Mouse (Mus musculus) midbrain, postnatal 0 days (tissue): ENCODE results near the gene Nup210l. TPM values are rescaled to one million over a fixed set of nuclear protein-coding genes. Genes with fewer than 3 reads are reported as not detected.
"Not testable (repeated sequence)": the region's sequence is repeated elsewhere in the genome, so short reads cannot be mapped to it uniquely, and the experiment has no call there.

ENCODE experiments used
- ATAC-seq: fragments of 200-750 bp; cut with Nextera tagmentation; 2 replicates; pipeline ENCODE4 v1.8.0; 2017; ENCODE audit warnings: moderate number of reproducible peaks, mild to moderate bottlenecking, moderate TSS enrichment, moderate library complexity; ENCODE audit not compliant: low FRiP score
- DNase-seq: peaks from one replicate; pipeline ENCODE4 v3.0.0-alpha.2; 2015; ENCODE audit warnings: low spot score
- H3K27ac ChIP-seq: fragments of 300-500 bp; sonication (generic); 2 replicates; pipeline ENCODE4 v1.5.1; 2014; ENCODE audit warnings: low read depth, mild to moderate bottlenecking, low read length, mixed read lengths
- H3K27me3 ChIP-seq: fragments of 300-500 bp; sonication (generic); 2 replicates; pipeline ENCODE4 v1.6.1; 2014; ENCODE audit warnings: low read length, control low read depth, mixed read lengths; ENCODE audit not compliant: insufficient read depth
- H3K36me3 ChIP-seq: fragments of 300-500 bp; sonication (generic); 2 replicates; pipeline ENCODE4 v1.6.1; 2014; ENCODE audit warnings: low read length, control low read depth, mixed read lengths; ENCODE audit not compliant: insufficient read depth
- H3K4me1 ChIP-seq: fragments of 300-500 bp; sonication (generic); 2 replicates; pipeline ENCODE4 v1.6.1; 2014; ENCODE audit warnings: mild to moderate bottlenecking, control low read depth, antibody characterized with exemption, low read length, mixed read lengths; ENCODE audit not compliant: insufficient read depth
- H3K4me2 ChIP-seq: fragments of 300-500 bp; sonication (generic); 2 replicates; pipeline ENCODE4 v1.6.1; 2014; ENCODE audit warnings: low read depth, mild to moderate bottlenecking, low read length, mixed read lengths; ENCODE audit not compliant: poor library complexity, severe bottlenecking
- H3K4me3 ChIP-seq: fragments of 300-500 bp; sonication (generic); 2 replicates; pipeline ENCODE4 v1.5.1; 2014; ENCODE audit warnings: low read depth, mild to moderate bottlenecking, low read length, moderate library complexity
- H3K9ac ChIP-seq: fragments of 300-500 bp; sonication (generic); replicated peaks from 2 replicates; pipeline ENCODE4 v1.6.1; 2014; ENCODE audit warnings: mild to moderate bottlenecking, low read length, moderate library complexity, mixed read lengths; ENCODE audit not compliant: poor library complexity, severe bottlenecking
- H3K9me3 ChIP-seq: fragments of 300-500 bp; sonication (generic); 2 replicates; pipeline ENCODE4 v1.6.1; 2016; ENCODE audit warnings: low read length, control low read depth
- CTCF ChIP-seq: IDR thresholded peaks from 2 replicates; pipeline ENCODE4 v1.5.1; 2016; ENCODE audit warnings: antibody characterized with exemption, mild to moderate bottlenecking
- WGBS: fragments of 180-500 bp; shearing (Covaris S2); extraction: QIAGEN DNeasy Blood & Tissue Kit; methylation state at CpG from one replicate; pipeline ENCODE4 v1.1.7; 2014; 5-methylcytosine and 5-hydroxymethylcytosine counted together
- polyA plus RNA-seq: library from polyadenylated mRNA; unstranded; fragments of >200 nt; fragmentation: Nextera tagmentation; extraction: Ambion mirVana; gene quantifications from 2 replicates; pipeline ENCODE4 v1.2.1, GENCODE M21; 2015
- total RNA-seq: library from RNA; depleted of rRNA; stranded (reverse); fragments of >200 nt; gene quantifications from 2 replicates; pipeline ENCODE4 v1.2.3, GENCODE M21; 2014

Gene Nup210l
- total and polyA plus RNA-seq, 2 experiments from 2014 or later = 0.17 to 0.55 TPM

- DNase-seq (no peak), ATAC-seq (peak; percentile 6; the same call in 1 of the 2 replicates)
- no peaks in the 10 kb centered on the region for H3K27me3 ChIP-seq
- peak overlapping the region; percentile 73 for H3K27ac ChIP-seq
- H3K36me3 ChIP-seq = peaks cover 8% of the 10 kb centered on the region; the same call in 1 of the 2 replicates
- peak overlapping the region; percentile 45 for H3K4me3 ChIP-seq
- no peak for TF ChIP-seq CTCF
- H3K9me3 ChIP-seq = no peaks in the 10 kb centered on the region
- peak overlapping the region; percentile 72 for H3K4me2 ChIP-seq
- WGBS = 0% methylated on average over 3 of the region's 3 CpGs
- H3K9ac ChIP-seq = peak overlapping the region; percentile 48
- 0 out of 2 replicates have a peak, but pooled peaks cover 3% of the 10 kb centered on the region for H3K4me1 ChIP-seq
These were observed 143.7 kb downstream of the Nup210l start for GRCm38 (mm10) chr3:90247630-90247959.

- no peak; the same call in 1 of the 2 replicates for TF ChIP-seq CTCF
- H3K27ac ChIP-seq = peak within 1 kb of the TSS; percentile 73
- H3K36me3 ChIP-seq = peaks cover 8% of the 10 kb centered on the region; the same call in 1 of the 2 replicates
- H3K4me2 ChIP-seq = peak within 1 kb of the TSS; percentile 72
- H3K4me3 ChIP-seq = peak within 1 kb of the TSS; percentile 45
- ATAC-seq = peak; percentile 94
- H3K9me3 ChIP-seq = no peaks in the 10 kb centered on the region
- H3K9ac ChIP-seq = peak within 1 kb of the TSS; percentile 54
- H3K4me1 ChIP-seq = 0 out of 2 replicates have a peak, but pooled peaks cover under 1% of the 10 kb centered on the region
- peak; percentile 98 for DNase-seq
- under 1% methylated on average over 44 of the region's 44 CpGs for WGBS
- no peaks in the 10 kb centered on the region for H3K27me3 ChIP-seq
These were observed 144.2 kb downstream of the Nup210l start, which contains the start of gene Slc39a1 for GRCm38 (mm10) chr3:90247960-90248745. TSS of gene Slc39a1 (plus strand) at chr3:90248172.

GRCm38 (mm10) chr3:90248746-90249100 lies 144.8 kb downstream of the Nup210l start:
- 4% methylated on average over 10 of the region's 10 CpGs for WGBS
- no peaks in the 10 kb centered on the region for H3K4me1 ChIP-seq
- ATAC-seq = no peak

GRCm38 (mm10) chr3:90250791-90251190 lies 146.9 kb downstream of the Nup210l start:
- no peak for TF ChIP-seq CTCF
- peaks cover 9% of the 10 kb centered on the region for H3K4me1 ChIP-seq
- no peak overlapping the region for H3K4me2 ChIP-seq
- H3K36me3 ChIP-seq = peaks cover 8% of the 10 kb centered on the region; the same call in 1 of the 2 replicates
- 87% methylated on average over 6 of the region's 6 CpGs for WGBS
- no peak overlapping the region for H3K4me3 ChIP-seq
- no peak overlapping the region for H3K27ac ChIP-seq
- no peak overlapping the region for H3K9ac ChIP-seq
- H3K27me3 ChIP-seq = no peaks in the 10 kb centered on the region
- ATAC-seq (no peak), DNase-seq (no peak)
- no peaks in the 10 kb centered on the region for H3K9me3 ChIP-seq

More at GRCm38 (mm10) chr3:90248746-90249100, 144.8 kb downstream of the Nup210l start:
- H3K27me3 ChIP-seq = no peaks in the 10 kb centered on the region
- peak overlapping the region; percentile 72 for H3K4me2 ChIP-seq
- H3K9me3 ChIP-seq = no peaks in the 10 kb centered on the region
- peaks cover 8% of the 10 kb centered on the region; the same call in 1 of the 2 replicates for H3K36me3 ChIP-seq
- DNase-seq = no peak
- peak overlapping the region; percentile 45 for H3K4me3 ChIP-seq
- peak overlapping the region; percentile 63 for H3K27ac ChIP-seq
- TF ChIP-seq CTCF = no peak
- peak overlapping the region; percentile 54 for H3K9ac ChIP-seq

- ATAC-seq, H3K9me3 ChIP-seq, H3K27me3 ChIP-seq, H3K36me3 ChIP-seq, H3K4me1 ChIP-seq, H3K4me3 ChIP-seq, H3K9ac ChIP-seq, DNase-seq, H3K27ac ChIP-seq, H3K4me2 ChIP-seq: not testable (repeated sequence)
- WGBS = 93% methylated on average over 9 of the region's 12 CpGs
These were observed 147.8 kb downstream of the Nup210l start for GRCm38 (mm10) chr3:90251731-90252226.

- not testable (repeated sequence) for H3K4me2 ChIP-seq, DNase-seq, H3K27me3 ChIP-seq, H3K4me3 ChIP-seq, H3K4me1 ChIP-seq, H3K9ac ChIP-seq, H3K9me3 ChIP-seq, ATAC-seq, H3K27ac ChIP-seq
- H3K36me3 ChIP-seq = peaks cover 17% of the 10 kb centered on the region
- WGBS = 95% methylated on average over 2 of the region's 2 CpGs
These were observed 148.7 kb downstream of the Nup210l start for GRCm38 (mm10) chr3:90252659-90253058.

- not testable (repeated sequence) for H3K9ac ChIP-seq
These were observed 149.2 kb downstream of the Nup210l start for GRCm38 (mm10) chr3:90253174-90253573.

More at GRCm38 (mm10) chr3:90253174-90253573, 149.2 kb downstream of the Nup210l start:
- not testable (repeated sequence) for H3K4me3 ChIP-seq, H3K27me3 ChIP-seq, H3K4me1 ChIP-seq, H3K9me3 ChIP-seq, DNase-seq, ATAC-seq, H3K27ac ChIP-seq
- Histone ChIP-seq H3K4me2 (peak overlapping the region; percentile 81; the same call in 1 of the 2 replicates), H3K36me3 (peaks cover 17% of the 10 kb centered on the region)
- 77% methylated on average over 1 of the region's 1 CpGs for WGBS
